11 mouse cellular contexts compared by ENCODE assay signal in genomic region chr4:148046450-148047031, GRCm38 (mm10). TPM values are rescaled to one million over a fixed set of nuclear protein-coding genes. Genes with fewer than 3 reads are reported as not detected.
A peak's percentile ranks its signal among the peaks of the same experiment; 100 is the strongest.
DNase-seq lines count a peak whose midpoint lies in the region; ATAC-seq lines count a peak whose summit lies in the region.
"Had no signal": no experiment of that assay in that cellular context is flagged by ENCODE, and none has a peak within 500 bp of the region (broad histone marks: within the 10 kb centered on the region; RNA-seq: fewer than 3 reads in every experiment).

No protein-coding gene starts in this region.

- peak; percentile 15 for DNase-seq in embryo, embryonic 10.5 days (ENCODE audit: low spot score)
- no peak for DNase-seq in embryo, embryonic 11 days
- peak; percentile 56 to 76 for DNase-seq in kidney, postnatal 36 days
- no peak for DNase-seq in kidney, postnatal 10 days
- no peak for DNase-seq in adrenal gland, postnatal 4 days (ENCODE audit: low spot score in 2 of 2)
- no peak for DNase-seq in left cerebral cortex, postnatal 36 days (ENCODE audit: low spot score in 2 of 2)
- DNase-seq: adrenal gland, adult 8-10 months; heart, adult 2 months had no signal

- intact Hi-C loops in left cerebral cortex, postnatal 36 days (cut with DNase I), result no loop called here

- peak; percentile 56 for ATAC-seq in erythroblast, adult 5-6 weeks (replicated peaks; ENCODE audit: low FRiP score, poor library complexity, severe bottlenecking)
- peak; percentile 94 for ATAC-seq in megakaryocyte-erythroid progenitor cell, adult 5-6 weeks (replicated peaks; ENCODE audit: low FRiP score, low TSS enrichment, poor library complexity, severe bottlenecking)
- ATAC-seq: forebrain, embryonic 15.5 days had no signal

RNA-seq across cellular contexts. Expression of gene Mthfr, which starts 7.7 kb away (rescaled TPM):
- 1.0 and 5.4 TPM in 2 replicates for total RNA-seq in erythroblast, adult 5-6 weeks (2015; ENCODE audit: low replicate concordance)
- total RNA-seq in erythroblast, adult 5-6 weeks (2017; ENCODE audit: low replicate concordance), result 4.9 and 7.7 TPM in 2 replicates
- 2.2 and 5.8 TPM in 2 replicates for total RNA-seq in megakaryocyte-erythroid progenitor cell, adult 5-6 weeks (2014; fragmentation: Nextera tagmentation)
- total RNA-seq in megakaryocyte-erythroid progenitor cell, adult 5-6 weeks (2017), result 3.3 and 4.0 TPM in 2 replicates
- 10 to 100 TPM; 47.0 to 56.6 TPM for total RNA-seq in adrenal gland, postnatal 4 days (2021)
- 10 to 100 TPM; 26.6 to 38.0 TPM for total RNA-seq in left cerebral cortex, postnatal 36 days (2021)

RNA-seq across cellular contexts. Expression of gene Clcn6, which starts 7.9 kb away (rescaled TPM):
- total RNA-seq in erythroblast, adult 5-6 weeks (2015; ENCODE audit: low replicate concordance), result 0.63 and 2.1 TPM in 2 replicates
- total RNA-seq in erythroblast, adult 5-6 weeks (2017; ENCODE audit: low replicate concordance), result 2.0 and 3.1 TPM in 2 replicates
- 5.6 and 6.9 TPM in 2 replicates for total RNA-seq in megakaryocyte-erythroid progenitor cell, adult 5-6 weeks (2014; fragmentation: Nextera tagmentation)
- 2.9 and 4.4 TPM in 2 replicates for total RNA-seq in megakaryocyte-erythroid progenitor cell, adult 5-6 weeks (2017)
- 10 to 100 TPM; 21.0 to 23.6 TPM for total RNA-seq in adrenal gland, postnatal 4 days (2021)
- 10 to 100 TPM; 77.1 to 79.7 TPM for total RNA-seq in left cerebral cortex, postnatal 36 days (2021)

RNA-seq across cellular contexts. Expression of gene Agtrap, which starts 41.3 kb away (rescaled TPM):
- 4.6 and 7.3 TPM in 2 replicates for total RNA-seq in erythroblast, adult 5-6 weeks (2015; ENCODE audit: low replicate concordance)
- total RNA-seq in erythroblast, adult 5-6 weeks (2017; ENCODE audit: low replicate concordance), result 7.4 and 9.2 TPM in 2 replicates
- total RNA-seq in megakaryocyte-erythroid progenitor cell, adult 5-6 weeks (2014; fragmentation: Nextera tagmentation), result 15.4 and 26.3 TPM in 2 replicates
- total RNA-seq in megakaryocyte-erythroid progenitor cell, adult 5-6 weeks (2017), result 11.6 and 20.4 TPM in 2 replicates
- 10 to 100 TPM; 77.6 to 83.7 TPM for total RNA-seq in adrenal gland, postnatal 4 days (2021)
- 1 to 10 TPM; 5.9 to 7.7 TPM for total RNA-seq in left cerebral cortex, postnatal 36 days (2021)

RNA-seq across cellular contexts. Expression of gene Nppa, which starts 46.0 kb away (rescaled TPM):
- not detected in 2 replicates for total RNA-seq in erythroblast, adult 5-6 weeks (2015; ENCODE audit: low replicate concordance)
- total RNA-seq in erythroblast, adult 5-6 weeks (2017; ENCODE audit: low replicate concordance), result not detected in 2 replicates
- not detected in 2 replicates for total RNA-seq in megakaryocyte-erythroid progenitor cell, adult 5-6 weeks (2014; fragmentation: Nextera tagmentation)
- not detected in 2 replicates for total RNA-seq in megakaryocyte-erythroid progenitor cell, adult 5-6 weeks (2017)
- total RNA-seq in adrenal gland, postnatal 4 days (2021), result not detected
- total RNA-seq in left cerebral cortex, postnatal 36 days (2021), result not detected
- total RNA-seq: adrenal gland, adult 8-10 months had no signal

Comparison
In these comparisons a context has a peak if more than half of its experiments do, and no peak if none do; other contexts are left out.
1. DNase-seq: peak in embryo, embryonic 10.5 days (single experiment) and kidney, postnatal 36 days (2 of 2); none in embryo, embryonic 11 days (single experiment), kidney, postnatal 10 days (single experiment), adrenal gland, postnatal 4 days (0 of 2) and left cerebral cortex, postnatal 36 days (0 of 2).